Mouse (Mus musculus) cerebellum, adult 8-10 months (tissue): Measurements from ENCODE around the gene Nobox.

Experiments used
- DNase-seq: peaks from one replicate; pipeline ENCODE4 v3.0.0; 2022

Gene Nobox

GRCm38 (mm10) chr6:43272597-43272996 lies 36.8 kb downstream of the Nobox start:
- DNase-seq = no peak

- DNase-seq = no peak
These were observed 43.0 kb downstream of the Nobox start for GRCm38 (mm10) chr6:43266356-43266755.

GRCm38 (mm10) chr6:43265363-43266041 lies 43.9 kb downstream of the Nobox start, which contains the start of gene Arhgef5:
Arhgef5 (plus strand) TSS chr6:43265582.
- no peak for DNase-seq

- DNase-seq = no peak
These were observed 48.6 kb downstream of the Nobox start for GRCm38 (mm10) chr6:43260756-43261155.

GRCm38 (mm10) chr6:43254193-43254926 lies 55.0 kb downstream of the Nobox start:
- no peak for DNase-seq
